Mouse (Mus musculus): ENCODE results near the gene Smad3.

DNA sequence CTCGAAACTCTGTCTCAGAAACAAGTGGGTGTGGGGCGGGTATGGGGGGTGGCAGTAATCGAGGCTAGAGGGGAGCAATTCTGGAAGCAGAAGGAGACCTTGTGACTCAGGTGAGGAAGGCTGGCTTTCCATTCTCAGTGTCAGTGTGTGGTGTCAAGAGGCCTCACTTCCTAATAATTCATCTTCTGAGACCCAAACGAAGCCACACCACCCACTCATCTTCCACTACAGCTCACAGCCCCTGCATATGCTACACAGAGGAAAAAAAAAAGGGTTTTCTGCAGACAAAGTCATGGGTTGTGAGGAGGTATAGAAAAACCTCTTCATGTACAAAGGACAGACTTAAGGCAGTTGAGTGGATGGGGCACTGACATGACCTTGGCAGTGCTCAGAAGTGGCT lies 39.6 kb downstream of the Smad3 start:
- TF ChIP-seq CTCF (IDR thresholded peaks at IDR 0.05; ENCODE audit: control insufficient read depth, insufficient read depth, low read length) (no peak), POLR2A (IDR thresholded peaks at IDR 0.05; ENCODE audit: borderline replicate concordance, control insufficient read depth, low read depth, low read length) (no peak)

Data from bone marrow, adult 2 months (tissue).